Mouse (Mus musculus): Measurements from ENCODE around the gene Cpz. TPM values are rescaled to one million over a fixed set of nuclear protein-coding genes. Genes with fewer than 3 reads are reported as not detected.

Gene Cpz
- polyA plus RNA-seq, 1 experiment from 2014 or later: 0.88 TPM

DNA sequence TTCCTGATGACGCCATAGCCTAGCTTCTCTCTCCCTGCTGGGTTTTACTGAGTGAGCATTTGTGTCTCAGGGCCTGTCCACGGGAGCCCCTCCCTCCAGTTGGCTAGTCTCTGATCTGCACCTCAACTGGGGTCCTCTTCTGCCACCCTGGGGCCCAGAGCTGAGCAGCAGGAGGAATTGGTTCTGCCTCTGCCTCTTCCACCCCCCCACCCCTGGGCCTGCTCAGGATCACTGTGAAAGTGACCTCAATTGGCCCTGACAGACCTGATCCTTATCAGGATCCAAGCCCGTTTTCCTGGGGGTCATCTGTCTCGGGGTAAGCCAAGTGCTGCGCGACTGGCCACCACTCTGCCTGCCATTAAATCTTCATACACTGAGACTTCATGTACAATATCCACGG, 20.5 kb downstream of the Cpz start:
- Histone ChIP-seq H3K27me3 (replicated peaks; ENCODE audit: control insufficient read depth, insufficient read depth, low read length) (no peaks in the 10 kb centered on the region), H3K9me3 (replicated peaks; ENCODE audit: control insufficient read depth, low read length) (no peaks in the 10 kb centered on the region), H3K9ac (ENCODE audit: low read length) (no peak overlapping the region), H3K4me3 (ENCODE audit: low read depth, low read length) (no peak overlapping the region), H3K27ac (ENCODE audit: low read depth, low read length) (no peak overlapping the region), H3K4me2 (ENCODE audit: low read length) (no peak overlapping the region), H3K4me1 (ENCODE audit: control insufficient read depth, insufficient read depth, low read length) (no peaks in the 10 kb centered on the region), H3K36me3 (ENCODE audit: control insufficient read depth, insufficient read depth, low read length) (no peaks in the 10 kb centered on the region)
- whole genome bisulfite sequencing: 78% methylated on average over 7 of the region's 7 CpGs
- DNase-seq (ENCODE audit: low spot score): no peak
- ATAC-seq: no peak

DNA sequence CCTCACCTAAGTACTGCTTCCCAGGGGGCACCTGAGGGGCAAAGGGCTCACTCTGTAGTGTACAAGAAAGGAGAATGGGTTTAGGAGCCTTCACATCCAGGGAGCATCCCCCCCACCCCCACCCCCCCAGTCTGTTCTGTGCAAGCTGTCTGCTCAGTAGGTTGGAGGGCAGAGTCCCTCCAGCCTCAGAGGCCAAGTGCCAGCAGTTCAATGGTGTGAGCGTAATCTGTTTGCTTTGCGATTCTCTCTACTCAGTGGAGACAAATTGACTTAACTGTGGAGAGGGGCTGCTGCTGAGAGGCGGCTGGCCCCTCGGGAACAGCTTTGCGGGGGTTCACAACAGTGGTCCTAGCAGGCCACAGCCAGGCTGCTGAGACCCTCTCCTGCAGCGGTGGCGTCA, 28.2 kb downstream of the Cpz start:
- Histone ChIP-seq H3K27me3 (replicated peaks; ENCODE audit: control insufficient read depth, insufficient read depth, low read length) (no peaks in the 10 kb centered on the region), H3K27ac (ENCODE audit: low read depth, low read length) (no peak overlapping the region), H3K9ac (ENCODE audit: low read length) (no peak overlapping the region), H3K9me3 (replicated peaks; ENCODE audit: control insufficient read depth, low read length) (no peaks in the 10 kb centered on the region), H3K4me2 (ENCODE audit: low read length) (no peak overlapping the region), H3K4me3 (ENCODE audit: low read depth, low read length) (no peak overlapping the region), H3K4me1 (ENCODE audit: control insufficient read depth, insufficient read depth, low read length) (no peaks in the 10 kb centered on the region), H3K36me3 (ENCODE audit: control insufficient read depth, insufficient read depth, low read length) (no peaks in the 10 kb centered on the region)
- no peak for DNase-seq (ENCODE audit: low spot score)
- WGBS: 44% methylated on average over 7 of the region's 7 CpGs
- no peak for ATAC-seq

DNA sequence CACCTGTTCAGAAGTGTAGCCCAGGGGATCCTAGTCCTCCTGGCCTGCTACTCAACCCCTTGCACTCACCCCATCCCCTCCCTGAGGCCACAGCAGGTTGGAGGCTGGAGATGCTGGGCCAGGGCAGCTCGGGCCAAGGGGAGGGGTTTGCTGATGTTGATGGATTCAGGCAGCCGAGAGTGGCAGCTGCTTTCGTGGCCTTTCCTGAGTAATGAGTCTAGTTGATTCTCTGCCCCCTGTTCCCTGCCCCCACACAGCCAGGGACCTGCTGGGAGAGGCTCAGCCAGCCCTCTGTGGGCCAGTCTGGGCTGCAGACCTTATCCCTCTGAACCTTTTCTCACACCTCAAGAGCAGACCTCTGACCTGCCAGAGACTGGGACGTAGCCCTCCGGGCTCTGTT, 29.5 kb downstream of the Cpz start:
- ATAC-seq (no peak), DNase-seq (ENCODE audit: low spot score) (no peak)
- no peak overlapping the region for H3K27ac ChIP-seq (ENCODE audit: low read depth, low read length)
- H3K4me1 ChIP-seq (ENCODE audit: control insufficient read depth, insufficient read depth, low read length): no peaks in the 10 kb centered on the region
- H3K27me3 ChIP-seq (replicated peaks; ENCODE audit: control insufficient read depth, insufficient read depth, low read length): no peaks in the 10 kb centered on the region
- no peak overlapping the region for H3K9ac ChIP-seq (ENCODE audit: low read length)
- H3K36me3 ChIP-seq (ENCODE audit: control insufficient read depth, insufficient read depth, low read length): no peaks in the 10 kb centered on the region
- no peak overlapping the region for H3K4me2 ChIP-seq (ENCODE audit: low read length)
- H3K4me3 ChIP-seq (ENCODE audit: low read depth, low read length): no peak overlapping the region
- no peaks in the 10 kb centered on the region for H3K9me3 ChIP-seq (replicated peaks; ENCODE audit: control insufficient read depth, low read length)
- WGBS: 33% methylated on average over 5 of the region's 5 CpGs

DNA sequence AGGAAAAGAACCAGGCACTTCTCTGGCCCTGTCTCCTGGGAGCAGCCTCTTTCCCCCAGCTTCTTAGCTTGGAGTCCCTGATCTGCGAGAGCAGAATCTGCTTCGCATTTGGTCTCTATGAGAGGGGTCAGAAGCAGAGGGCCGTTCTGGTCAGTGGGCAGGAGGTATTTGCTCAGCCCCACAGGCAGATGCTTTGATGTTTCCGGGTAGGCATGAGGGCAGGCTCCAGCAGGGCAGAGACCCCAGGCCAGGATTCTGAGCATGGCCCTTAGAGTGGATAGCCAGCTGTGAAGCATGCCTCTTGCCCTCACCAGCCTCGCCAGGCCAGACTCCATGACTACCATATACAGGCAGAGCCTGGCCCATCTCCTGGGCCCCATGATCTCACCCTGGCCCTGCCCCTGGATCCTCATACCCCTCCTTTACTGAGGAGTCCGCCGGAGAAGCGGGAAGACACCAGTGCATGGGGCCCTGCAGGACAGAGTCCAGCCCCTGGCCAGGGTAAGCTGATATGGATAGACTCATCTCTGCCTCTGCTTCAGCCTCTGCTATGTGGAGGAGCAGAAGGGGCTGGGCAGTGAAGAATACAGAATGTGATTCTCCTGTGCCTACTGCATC, 30.6 kb downstream of the Cpz start:
- Histone ChIP-seq H3K4me2 (ENCODE audit: low read length) (no peak overlapping the region), H3K9ac (ENCODE audit: low read length) (no peak overlapping the region), H3K36me3 (ENCODE audit: control insufficient read depth, insufficient read depth, low read length) (no peaks in the 10 kb centered on the region), H3K27me3 (replicated peaks; ENCODE audit: control insufficient read depth, insufficient read depth, low read length) (no peaks in the 10 kb centered on the region), H3K27ac (ENCODE audit: low read depth, low read length) (no peak overlapping the region), H3K9me3 (replicated peaks; ENCODE audit: control insufficient read depth, low read length) (no peaks in the 10 kb centered on the region), H3K4me1 (ENCODE audit: control insufficient read depth, insufficient read depth, low read length) (no peaks in the 10 kb centered on the region), H3K4me3 (ENCODE audit: low read depth, low read length) (no peak overlapping the region)
- WGBS: 42% methylated on average over 8 of the region's 8 CpGs
- DNase-seq (ENCODE audit: low spot score) (no peak), ATAC-seq (no peak)

DNA sequence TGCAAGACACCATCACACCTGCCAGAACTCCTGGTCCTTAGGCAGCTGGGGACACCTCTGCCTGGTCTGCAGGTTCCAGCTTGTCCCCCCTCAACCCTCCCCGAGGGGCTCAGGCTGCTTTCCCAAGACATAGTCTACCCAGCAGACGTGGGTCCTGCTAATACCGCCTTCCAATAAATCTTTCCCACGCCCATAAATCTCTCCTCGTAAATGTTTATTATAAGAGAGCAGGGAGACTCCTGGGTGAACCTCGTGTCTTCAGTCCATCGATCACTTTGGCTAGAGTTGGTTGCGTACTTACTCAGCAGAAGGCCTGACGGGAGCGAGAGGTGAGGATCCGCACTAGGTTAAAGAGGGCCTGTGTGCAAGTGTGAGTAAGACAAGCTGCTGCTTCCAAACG, 31.7 kb downstream of the Cpz start:
- DNase-seq (ENCODE audit: low spot score) (no peak), ATAC-seq (no peak)
- WGBS: 92% methylated on average over 12 of the region's 12 CpGs
- Histone ChIP-seq H3K9me3 (replicated peaks; ENCODE audit: control insufficient read depth, low read length) (no peaks in the 10 kb centered on the region), H3K36me3 (ENCODE audit: control insufficient read depth, insufficient read depth, low read length) (no peaks in the 10 kb centered on the region), H3K4me3 (ENCODE audit: low read depth, low read length) (no peak overlapping the region), H3K4me2 (ENCODE audit: low read length) (no peak overlapping the region), H3K27ac (ENCODE audit: low read depth, low read length) (no peak overlapping the region), H3K27me3 (replicated peaks; ENCODE audit: control insufficient read depth, insufficient read depth, low read length) (no peaks in the 10 kb centered on the region), H3K9ac (ENCODE audit: low read length) (no peak overlapping the region), H3K4me1 (ENCODE audit: control insufficient read depth, insufficient read depth, low read length) (no peaks in the 10 kb centered on the region)

DNA sequence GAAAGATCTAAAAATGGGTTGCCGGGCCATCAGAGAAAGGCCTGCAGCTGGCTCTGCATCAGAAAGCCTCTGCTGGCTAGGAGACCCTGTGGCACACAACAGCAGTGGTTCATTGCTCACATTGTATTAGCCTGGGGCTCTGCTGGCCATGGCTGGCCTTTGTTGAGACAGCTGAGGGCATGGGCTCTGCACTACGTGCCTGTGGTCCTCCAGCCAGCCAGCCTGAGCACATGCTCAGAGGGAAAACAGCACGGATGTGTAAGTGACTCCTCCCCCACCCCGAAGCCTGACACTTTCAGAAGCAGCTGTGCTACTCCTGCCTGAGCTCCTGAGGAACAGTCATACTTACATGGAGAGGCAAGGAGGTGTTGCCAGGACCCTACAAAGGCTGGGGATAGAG, 46.0 kb downstream of the Cpz start:
- Histone ChIP-seq H3K27me3 (replicated peaks; ENCODE audit: control insufficient read depth, insufficient read depth, low read length) (no peaks in the 10 kb centered on the region), H3K36me3 (ENCODE audit: control insufficient read depth, insufficient read depth, low read length) (no peaks in the 10 kb centered on the region), H3K9me3 (replicated peaks; ENCODE audit: control insufficient read depth, low read length) (no peaks in the 10 kb centered on the region), H3K9ac (ENCODE audit: low read length) (no peak overlapping the region), H3K4me3 (ENCODE audit: low read depth, low read length) (no peak overlapping the region), H3K27ac (ENCODE audit: low read depth, low read length) (no peak overlapping the region), H3K4me1 (ENCODE audit: control insufficient read depth, insufficient read depth, low read length) (no peaks in the 10 kb centered on the region), H3K4me2 (ENCODE audit: low read length) (no peak overlapping the region)
- DNase-seq (ENCODE audit: low spot score): peak; percentile 25
- WGBS: 41% methylated on average over 4 of the region's 4 CpGs
- ATAC-seq: no peak

DNA sequence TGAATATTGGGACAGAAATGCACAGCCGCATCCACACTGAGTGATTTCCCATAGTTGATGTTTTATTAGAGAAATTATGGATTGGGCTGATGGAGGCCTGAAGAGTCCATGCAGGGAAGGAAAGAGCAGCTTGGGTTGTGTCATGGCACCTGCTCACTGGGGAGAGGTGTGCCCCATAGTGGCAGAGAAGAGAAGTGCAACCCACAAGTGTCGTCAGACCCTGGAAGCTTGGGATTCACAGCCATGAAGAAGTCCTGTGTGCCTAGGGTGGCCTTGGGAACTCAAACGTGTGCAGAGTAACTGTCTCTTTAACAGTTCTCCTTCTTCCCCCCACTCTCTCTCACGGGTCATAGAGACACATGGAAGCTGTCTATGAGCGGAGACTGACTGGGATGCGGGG, 50.3 kb downstream of the Cpz start:
- peak; percentile 39 for DNase-seq (ENCODE audit: low spot score)
- Histone ChIP-seq H3K4me2 (ENCODE audit: low read length) (no peak overlapping the region), H3K9me3 (replicated peaks; ENCODE audit: control insufficient read depth, low read length) (no peaks in the 10 kb centered on the region), H3K4me3 (ENCODE audit: low read depth, low read length) (no peak overlapping the region), H3K27me3 (replicated peaks; ENCODE audit: control insufficient read depth, insufficient read depth, low read length) (no peaks in the 10 kb centered on the region), H3K36me3 (ENCODE audit: control insufficient read depth, insufficient read depth, low read length) (no peaks in the 10 kb centered on the region), H3K4me1 (ENCODE audit: control insufficient read depth, insufficient read depth, low read length) (no peaks in the 10 kb centered on the region), H3K27ac (ENCODE audit: low read depth, low read length) (no peak overlapping the region), H3K9ac (ENCODE audit: low read length) (no peak overlapping the region)
- ATAC-seq: no peak
- 38% methylated on average over 6 of the region's 6 CpGs for WGBS

DNA sequence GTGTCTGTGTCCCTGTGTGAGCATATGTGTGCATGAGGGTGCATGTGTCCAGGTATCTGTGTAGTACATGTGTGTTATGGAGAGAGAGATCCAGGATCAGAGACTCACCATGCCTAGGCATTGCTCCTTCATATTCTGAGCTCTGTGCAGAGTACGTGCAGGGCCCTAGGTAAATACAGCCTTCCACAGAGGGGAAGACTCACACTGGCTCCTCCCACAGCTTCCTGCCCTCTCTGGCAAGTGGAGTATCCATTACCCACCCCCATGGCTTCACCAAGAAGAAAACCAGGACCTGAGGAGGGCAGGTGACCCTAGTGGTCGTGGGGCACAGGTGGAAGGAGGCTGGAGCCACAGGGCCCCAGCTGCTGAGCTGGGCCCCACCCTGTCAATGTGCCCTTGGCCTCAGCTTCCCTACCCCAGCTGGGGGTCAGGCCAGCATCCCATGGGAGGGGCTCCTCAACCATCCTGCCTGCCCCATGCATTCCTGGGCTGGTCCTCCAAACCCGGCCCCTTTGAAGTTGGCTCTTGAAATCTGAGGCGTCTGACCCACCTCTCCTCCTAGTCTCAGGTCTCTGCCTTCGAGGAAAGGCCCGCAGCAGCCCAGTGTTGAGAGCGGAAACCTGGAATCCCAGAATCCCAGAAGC, 54.5 kb downstream of the Cpz start:
- WGBS: 51% methylated on average over 7 of the region's 7 CpGs
- Histone ChIP-seq H3K4me2 (ENCODE audit: low read length) (no peak overlapping the region), H3K4me1 (ENCODE audit: control insufficient read depth, insufficient read depth, low read length) (no peaks in the 10 kb centered on the region), H3K27ac (ENCODE audit: low read depth, low read length) (no peak overlapping the region), H3K36me3 (ENCODE audit: control insufficient read depth, insufficient read depth, low read length) (no peaks in the 10 kb centered on the region), H3K4me3 (ENCODE audit: low read depth, low read length) (no peak overlapping the region), H3K9ac (ENCODE audit: low read length) (no peak overlapping the region), H3K27me3 (replicated peaks; ENCODE audit: control insufficient read depth, insufficient read depth, low read length) (no peaks in the 10 kb centered on the region), H3K9me3 (replicated peaks; ENCODE audit: control insufficient read depth, low read length) (no peaks in the 10 kb centered on the region)
- DNase-seq (ENCODE audit: low spot score): no peak
- no peak for ATAC-seq

DNA sequence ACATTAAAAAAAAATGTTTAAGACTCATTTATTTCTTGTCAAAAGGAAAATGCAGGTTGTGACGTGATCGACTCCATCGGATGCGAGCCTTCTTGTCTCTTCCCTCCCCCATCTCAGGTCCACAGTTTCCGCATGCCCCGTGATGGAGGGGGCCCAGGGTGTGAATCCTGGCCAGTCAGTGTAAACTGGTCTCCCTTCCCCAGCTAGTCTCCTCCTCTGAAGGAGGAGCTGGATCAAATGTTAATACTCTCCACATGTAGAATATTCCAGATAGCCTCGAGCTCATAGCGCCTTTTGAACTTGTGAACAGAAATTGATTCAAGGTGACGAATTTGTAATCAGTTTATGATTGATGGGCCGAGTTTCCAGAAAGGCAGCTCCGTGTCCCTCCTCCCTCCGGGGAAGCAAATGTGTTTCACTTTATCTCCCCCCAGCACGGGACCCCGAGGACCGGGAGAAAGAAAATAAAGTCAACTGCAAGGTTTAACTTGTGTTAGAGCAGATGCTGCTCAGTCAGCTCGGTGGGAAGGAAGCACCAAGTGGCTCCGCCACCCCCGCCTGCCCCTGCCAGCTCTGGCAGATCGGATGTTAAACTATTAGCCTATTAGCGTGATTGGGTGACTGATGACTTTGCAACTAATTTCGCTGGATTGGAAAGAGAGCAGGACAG, 59.4 kb downstream of the Cpz start:
- 59% methylated on average over 21 of the region's 21 CpGs for WGBS
- H3K27ac ChIP-seq (ENCODE audit: low read depth, low read length): no peak overlapping the region
- no peaks in the 10 kb centered on the region for H3K9me3 ChIP-seq (replicated peaks; ENCODE audit: control insufficient read depth, low read length)
- no peaks in the 10 kb centered on the region for H3K27me3 ChIP-seq (replicated peaks; ENCODE audit: control insufficient read depth, insufficient read depth, low read length)
- ATAC-seq (no peak), DNase-seq (ENCODE audit: low spot score) (peak; percentile 26)
- H3K4me1 ChIP-seq (ENCODE audit: control insufficient read depth, insufficient read depth, low read length): no peaks in the 10 kb centered on the region
- no peak overlapping the region for H3K4me3 ChIP-seq (ENCODE audit: low read depth, low read length)
- H3K9ac ChIP-seq (ENCODE audit: low read length): no peak overlapping the region
- H3K36me3 ChIP-seq (ENCODE audit: control insufficient read depth, insufficient read depth, low read length): no peaks in the 10 kb centered on the region
- H3K4me2 ChIP-seq (ENCODE audit: low read length): no peak overlapping the region

Data from forebrain, embryonic 14.5 days (tissue).